Mouse (Mus musculus): ENCODE data around the gene Eif3b.

Gene Eif3b

DNA sequence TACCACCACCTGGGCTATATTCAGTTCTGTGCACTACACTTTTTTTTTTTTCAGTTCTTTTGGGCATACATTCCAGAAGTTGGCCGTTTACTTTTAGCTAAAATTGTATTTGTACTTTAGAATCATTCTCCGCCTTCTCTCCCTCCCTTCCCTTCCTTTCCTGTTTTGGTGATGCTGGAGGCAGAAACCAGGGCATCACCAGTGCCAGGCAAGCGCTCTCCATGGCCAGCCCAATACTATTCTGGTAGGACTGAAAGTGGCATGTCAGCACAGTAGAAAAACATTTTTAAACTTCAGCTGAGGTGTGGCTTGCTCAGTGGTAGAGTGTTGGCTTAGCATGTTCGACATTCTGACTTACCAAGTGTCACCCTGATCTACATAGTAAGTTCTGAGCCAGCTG lies 62.3 kb downstream of the Eif3b start:
- no peak for DNase-seq (ENCODE audit: low read depth, low spot score)

DNA sequence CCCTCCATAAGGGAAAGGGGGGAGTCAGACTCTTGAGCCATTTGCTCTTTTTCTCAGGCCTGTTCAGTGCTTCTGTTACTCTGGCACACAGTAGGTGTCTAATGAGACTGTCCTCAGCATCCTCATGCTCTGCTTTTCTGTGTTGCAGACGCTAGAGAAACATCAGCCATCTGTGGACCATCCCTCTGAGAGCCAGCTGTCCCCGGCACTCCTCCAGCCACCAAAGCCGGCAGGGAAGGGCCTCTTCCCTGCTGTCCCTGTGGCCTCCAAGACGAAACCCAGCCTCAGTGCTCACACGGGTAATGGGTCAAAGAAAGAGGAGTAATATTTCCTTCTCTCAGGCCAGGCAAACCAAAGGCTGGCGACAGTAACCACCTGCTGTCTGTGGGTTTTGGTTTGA lies 72.0 kb downstream of the Eif3b start:
- no peak for DNase-seq (ENCODE audit: low read depth, low spot score)

DNA sequence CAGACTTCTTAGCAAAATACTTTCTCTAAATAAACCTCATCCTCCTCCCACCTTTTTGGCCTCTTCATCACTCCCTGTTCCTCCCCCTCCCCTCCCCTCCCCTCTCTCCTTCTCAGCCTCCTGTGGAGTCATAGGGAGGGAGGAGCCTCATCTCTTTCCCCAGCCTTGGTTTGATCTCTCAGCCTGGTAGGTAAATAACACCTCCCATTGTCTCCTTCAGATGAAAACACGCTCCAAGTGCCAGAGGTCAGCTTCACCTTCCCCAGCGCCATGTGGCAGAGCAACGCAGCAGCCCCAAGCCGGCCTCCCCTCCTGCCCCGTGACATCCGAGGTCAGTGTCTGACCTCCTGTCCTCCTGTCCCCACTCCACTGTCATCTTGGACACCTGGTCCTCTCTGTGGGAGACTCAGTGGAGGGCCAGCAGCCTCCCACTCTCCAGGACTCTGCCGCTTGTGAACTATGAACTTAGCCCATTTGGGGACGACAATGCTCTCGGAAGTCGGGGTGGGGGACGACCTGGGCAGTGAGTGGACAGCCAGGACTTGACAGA lies 73.6 kb downstream of the Eif3b start:
- no peak for DNase-seq (ENCODE audit: low read depth, low spot score)

Data from skeletal muscle tissue, adult 2 months (tissue).